Mouse (Mus musculus) gastrocnemius, adult 18-20 months (tissue): Measurements from ENCODE around the gene Olfr354. TPM values are rescaled to one million over a fixed set of nuclear protein-coding genes. Genes with fewer than 3 reads are reported as not detected.

Source experiments
- DNase-seq: peaks from one replicate; pipeline ENCODE4 v3.0.0; 2021; ENCODE audit warnings: low spot score
- long read RNA-seq, 2 experiments: library from polyadenylated mRNA; stranded (forward); transcript quantifications; one replicate each; pipeline ENCODE4 v2.0.0; 2021
- total RNA-seq, 2 experiments: library from RNA; stranded (reverse); gene quantifications; 2 replicates each; pipeline ENCODE4 v1.2.3; 2021

The Olfr354 gene
- total RNA-seq = not detected
- long read RNA-seq, experiment 1 = 0 reads
- long read RNA-seq, experiment 2 = 0 reads

GRCm38 (mm10) chr2:36905380-36905779 is at the start of gene Olfr354:
Gene Olfr354, plus strand, starts transcription at chr2:36905680.
- DNase-seq = no peak

- no peak for DNase-seq
Observed at GRCm38 (mm10) chr2:36862560-36862959, 42.9 kb upstream of the Olfr354 start, which contains the start of gene Olfr351. Gene Olfr351, minus strand, starts transcription at chr2:36862660.

DNA sequence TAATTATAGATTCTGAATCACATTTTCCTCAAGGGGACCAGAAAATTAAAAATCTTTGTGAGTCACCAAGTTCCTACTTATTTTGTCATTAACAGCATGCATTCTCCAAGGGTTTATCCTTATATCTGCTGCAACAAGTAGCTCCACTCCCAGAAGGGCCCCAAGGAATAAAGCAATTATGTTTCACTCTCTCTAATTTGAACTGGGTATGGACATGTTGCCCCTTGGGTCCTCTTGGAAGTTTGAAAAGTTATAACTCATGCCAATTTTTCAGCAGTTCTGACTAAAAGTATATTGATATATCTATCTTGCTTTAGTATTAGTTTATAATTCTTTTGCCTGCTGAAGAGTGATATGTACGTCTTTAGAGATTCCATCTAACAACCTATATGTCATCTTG is 37.3 kb upstream of the Olfr354 start, which contains the start of gene Olfr352:
TSS of gene Olfr352 (plus strand) at position 301 of the 400 bp plus-strand sequence.
- DNase-seq = no peak

GRCm38 (mm10) chr2:36892836-36893235 is 12.6 kb upstream of the Olfr354 start, which contains the start of gene Olfr353:
Gene Olfr353, minus strand, starts transcription at chr2:36892936.
- DNase-seq = no peak

DNA sequence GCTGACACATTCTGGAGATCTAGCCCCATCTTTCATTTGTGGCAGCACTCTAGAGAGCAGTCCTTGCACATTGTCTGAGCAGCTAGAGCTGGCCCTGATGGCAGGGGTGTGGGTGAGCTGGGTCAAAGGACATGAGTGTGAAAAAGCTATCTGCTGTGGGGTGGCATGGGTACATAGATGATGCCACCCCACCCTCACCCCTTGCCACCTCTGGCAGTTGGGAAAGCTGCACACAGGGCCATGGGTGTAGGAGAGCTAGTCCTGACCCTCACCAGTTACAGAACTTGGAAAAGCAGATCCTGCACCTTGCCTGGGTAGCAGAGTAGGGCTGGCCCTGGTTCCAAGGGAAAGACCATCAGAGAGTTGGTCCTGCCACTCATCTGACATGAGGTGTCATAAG is 8.4 kb upstream of the Olfr354 start:
- no peak for DNase-seq

DNA sequence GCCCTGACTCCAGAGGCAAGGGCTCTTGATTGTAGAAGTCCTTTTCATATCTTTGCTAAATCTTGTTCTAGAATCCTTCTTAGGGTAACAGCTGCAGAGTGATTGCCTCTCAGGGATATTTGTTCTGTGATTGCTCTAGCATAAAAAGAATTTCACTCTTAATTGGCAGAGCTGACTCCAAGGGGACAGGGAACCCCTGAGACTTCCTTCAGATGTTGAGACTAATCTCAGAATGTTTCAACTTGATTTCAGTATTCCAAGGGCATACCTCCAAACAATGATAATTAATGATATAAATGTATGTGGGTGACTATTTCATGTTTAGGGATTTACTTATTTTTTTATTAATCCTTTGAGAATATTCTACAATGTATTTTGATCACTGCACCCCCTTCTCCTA is 23.3 kb downstream of the Olfr354 start, which contains the start of gene Olfr355:
TSS of gene Olfr355 (minus strand) at position 101 of the 400 bp plus-strand sequence.
- DNase-seq = no peak

DNA sequence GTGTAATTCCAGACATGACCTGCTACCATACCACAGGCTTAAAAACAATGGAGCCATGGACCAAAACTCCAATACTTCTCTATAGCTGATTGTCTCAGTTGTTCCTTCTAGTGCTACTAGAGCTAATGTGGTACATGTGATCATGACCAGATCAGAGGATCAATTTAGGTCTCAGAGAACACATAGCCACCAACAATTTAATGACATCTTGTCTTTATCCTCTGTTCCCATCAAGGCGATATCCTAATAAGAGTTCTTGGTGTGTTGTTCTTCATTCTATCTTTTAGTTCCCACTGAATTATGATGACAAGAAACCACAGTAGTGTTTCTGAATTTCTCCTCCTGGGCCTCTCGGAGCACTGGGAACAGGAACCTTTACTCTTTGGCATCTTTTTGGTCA is 31.3 kb downstream of the Olfr354 start, which contains the start of gene Olfr356:
TSS of gene Olfr356 (plus strand) at position 301 of the 400 bp plus-strand sequence.
- no peak for DNase-seq

Other genes with a start within 250 kb of the Olfr354 start
- not detected for gene Olfr346, start 219.9 kb upstream of the Olfr354 start, total RNA-seq
- not detected for gene Olfr347, start 173.8 kb upstream of the Olfr354 start, total RNA-seq
- gene Olfr348, start 121.4 kb upstream of the Olfr354 start, total RNA-seq = not detected
- not detected for gene Olfr50, start 115.1 kb upstream of the Olfr354 start, total RNA-seq
- not detected for gene Olfr3, start 88.6 kb upstream of the Olfr354 start, total RNA-seq
- not detected for gene Olfr350, start 59.4 kb upstream of the Olfr354 start, total RNA-seq
- not detected for gene Olfr351, start 43.0 kb upstream of the Olfr354 start, total RNA-seq
- not detected for gene Olfr352, start 37.2 kb upstream of the Olfr354 start, total RNA-seq
- gene Olfr353, start 12.7 kb upstream of the Olfr354 start, total RNA-seq = not detected
- gene Olfr355, start 23.2 kb downstream of the Olfr354 start, total RNA-seq = not detected
- not detected for gene Olfr356, start 31.4 kb downstream of the Olfr354 start, total RNA-seq
- gene Olfr357, start 88.1 kb downstream of the Olfr354 start, total RNA-seq = not detected
- gene Olfr358, start 103.7 kb downstream of the Olfr354 start, total RNA-seq = not detected
- gene Olfr360, start 160.1 kb downstream of the Olfr354 start, total RNA-seq = not detected
- gene Olfr361, start 183.6 kb downstream of the Olfr354 start, total RNA-seq = not detected
- not detected for gene Olfr362, start 212.2 kb downstream of the Olfr354 start, total RNA-seq
- not detected for gene Olfr364-ps1, start 233.6 kb downstream of the Olfr354 start, total RNA-seq